In the genomic region with DNA sequence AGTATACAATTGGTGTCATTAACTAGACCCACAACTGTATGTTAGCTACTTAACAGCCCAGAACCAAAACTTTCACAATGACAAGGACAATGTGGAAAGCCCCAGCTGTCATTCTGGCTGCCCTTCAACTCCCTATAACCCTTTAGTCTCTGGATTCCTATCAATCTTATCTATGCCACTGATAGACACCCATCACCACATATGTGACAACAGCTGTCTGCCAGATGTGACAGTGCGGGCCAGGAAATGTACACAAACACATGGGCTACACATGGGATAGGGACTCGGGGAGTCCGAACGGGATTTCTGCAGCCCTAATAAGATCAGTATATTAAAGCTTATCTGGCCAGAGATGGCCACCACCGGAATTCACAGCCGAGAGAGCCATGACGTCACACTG, we compare ENCODE assay signal across 22 mouse cellular contexts.
"Had no signal": no experiment of that assay in that cellular context is flagged by ENCODE, and none has a peak within 500 bp of the region (broad histone marks: within the 10 kb centered on the region; RNA-seq: fewer than 3 reads in every experiment).

No protein-coding gene starts in this region.

- H3K27me3 ChIP-seq: intestine, embryonic 15.5 days; kidney, embryonic 15.5 days; megakaryocyte, embryonic 14.5 days had no signal

- H3K4me2 ChIP-seq: intestine, embryonic 15.5 days; kidney, embryonic 15.5 days; limb, embryonic 12.5 days; limb, embryonic 15.5 days; liver, embryonic 11.5 days had no signal

- DNase-seq: kidney, adult 11 months; kidney, adult 8-10 months; kidney, postnatal 10 days; kidney, postnatal 36 days; left cerebral cortex, postnatal 4 days; liver, postnatal 0 days; midbrain, embryonic 14.5 days; right cerebral cortex, postnatal 14 days; right cerebral cortex, postnatal 4 days; thymus, adult 2 months; thymus, postnatal 14 days; thymus, postnatal 4 days had no signal

- H3K9ac ChIP-seq: intestine, embryonic 15.5 days; kidney, embryonic 15.5 days; limb, embryonic 12.5 days; limb, embryonic 15.5 days; liver, embryonic 14.5 days; liver, postnatal 0 days had no signal

- ATAC-seq: intestine, embryonic 15.5 days; liver, postnatal 0 days had no signal

- H3K36me3 ChIP-seq: limb, embryonic 12.5 days had no signal

- H3K4me3 ChIP-seq: intestine, embryonic 15.5 days; kidney, embryonic 15.5 days; left cerebral cortex, adult 2 months; limb, embryonic 12.5 days; limb, embryonic 15.5 days; megakaryocyte, embryonic 14.5 days; midbrain, embryonic 10.5 days had no signal

- H3K27ac ChIP-seq: intestine, embryonic 15.5 days; kidney, embryonic 15.5 days; left cerebral cortex, adult 2 months; limb, embryonic 12.5 days; limb, embryonic 15.5 days; liver, embryonic 14.5 days; midbrain, embryonic 10.5 days; stomach, postnatal 0 days had no signal

- H3K9me3 ChIP-seq: intestine, embryonic 15.5 days; kidney, embryonic 15.5 days; limb, embryonic 12.5 days; limb, embryonic 15.5 days; megakaryocyte, embryonic 14.5 days; midbrain, embryonic 10.5 days had no signal
